Mouse (Mus musculus): ENCODE data around the gene Sema4f.
A peak's percentile ranks its signal among the peaks of the same experiment; 100 is the strongest.

Gene Sema4f

GRCm38 (mm10) chr6:82915889-82916288, 23.7 kb downstream of the Sema4f start:
- DNase-seq (ENCODE audit: low read depth, low spot score), result peak; percentile 68

- no peak for DNase-seq (ENCODE audit: low read depth, low spot score)
Observed at GRCm38 (mm10) chr6:82913336-82914247, 26.0 kb downstream of the Sema4f start.

GRCm38 (mm10) chr6:82911303-82911702, 28.3 kb downstream of the Sema4f start:
- no peak for DNase-seq (ENCODE audit: low read depth, low spot score)

GRCm38 (mm10) chr6:82909136-82909855, 30.3 kb downstream of the Sema4f start:
- DNase-seq (ENCODE audit: low read depth, low spot score), result no peak

GRCm38 (mm10) chr6:82908034-82908433, 31.5 kb downstream of the Sema4f start:
- no peak for DNase-seq (ENCODE audit: low read depth, low spot score)

- DNase-seq (ENCODE audit: low read depth, low spot score), result no peak
Observed at GRCm38 (mm10) chr6:82906985-82907384, 32.6 kb downstream of the Sema4f start.

- DNase-seq (ENCODE audit: low read depth, low spot score), result no peak
Observed at GRCm38 (mm10) chr6:82902559-82902958, 37.0 kb downstream of the Sema4f start.

- no peak for DNase-seq (ENCODE audit: low read depth, low spot score)
Observed at GRCm38 (mm10) chr6:82898745-82899144, 40.8 kb downstream of the Sema4f start.

GRCm38 (mm10) chr6:82898227-82898626, 41.3 kb downstream of the Sema4f start:
- no peak for DNase-seq (ENCODE audit: low read depth, low spot score)

GRCm38 (mm10) chr6:82897311-82897710, 42.3 kb downstream of the Sema4f start:
- no peak for DNase-seq (ENCODE audit: low read depth, low spot score)

GRCm38 (mm10) chr6:82893415-82893814, 46.2 kb downstream of the Sema4f start:
- DNase-seq (ENCODE audit: low read depth, low spot score), result no peak

- DNase-seq (ENCODE audit: low read depth, low spot score), result peak; percentile 54
Observed at GRCm38 (mm10) chr6:82892540-82892939, 47.0 kb downstream of the Sema4f start.

GRCm38 (mm10) chr6:82891488-82891887, 48.1 kb downstream of the Sema4f start:
- DNase-seq (ENCODE audit: low read depth, low spot score), result no peak

- no peak for DNase-seq (ENCODE audit: low read depth, low spot score)
Observed at GRCm38 (mm10) chr6:82886330-82886729, 53.2 kb downstream of the Sema4f start.

GRCm38 (mm10) chr6:82885909-82886308, 53.7 kb downstream of the Sema4f start:
- DNase-seq (ENCODE audit: low read depth, low spot score), result no peak

- DNase-seq (ENCODE audit: low read depth, low spot score), result no peak
Observed at GRCm38 (mm10) chr6:82885441-82885840, 54.1 kb downstream of the Sema4f start.

GRCm38 (mm10) chr6:82884570-82884969, 55.0 kb downstream of the Sema4f start:
- no peak for DNase-seq (ENCODE audit: low read depth, low spot score)

- DNase-seq (ENCODE audit: low read depth, low spot score), result peak; percentile 50
Observed at GRCm38 (mm10) chr6:82881485-82882096, 58.0 kb downstream of the Sema4f start.

- DNase-seq (ENCODE audit: low read depth, low spot score), result no peak
Observed at GRCm38 (mm10) chr6:82880807-82881206, 58.8 kb downstream of the Sema4f start.

- DNase-seq (ENCODE audit: low read depth, low spot score), result no peak
Observed at GRCm38 (mm10) chr6:82879463-82880089, 60.0 kb downstream of the Sema4f start.

- DNase-seq (ENCODE audit: low read depth, low spot score), result no peak
Observed at GRCm38 (mm10) chr6:82875509-82875935, 64.0 kb downstream of the Sema4f start.

- DNase-seq (ENCODE audit: low read depth, low spot score), result no peak
Observed at GRCm38 (mm10) chr6:82872332-82872707, 67.2 kb downstream of the Sema4f start.

Measured in mesoderm, embryonic 11.5 days (tissue).